Mouse (Mus musculus) CD8-positive naive resting alpha-beta T cell, adult 2 months (primary cell): ENCODE data around the gene Trub1.

Experiments used
- DNase-seq, 2 experiments: peaks; one replicate each; pipeline ENCODE4 v3.0.0; 2022; ENCODE audit warnings: low read depth in 2 of 2, low spot score in 2 of 2

Gene Trub1

GRCm38 (mm10) chr19:57452492-57453217 is at the start of gene Trub1:
Gene Trub1, plus strand, starts transcription at chr19:57452912.
- DNase-seq, result peak; percentile 65 to 76

GRCm38 (mm10) chr19:57403700-57404501 is 48.8 kb upstream of the Trub1 start:
- DNase-seq, result peak; percentile 45 to 47

GRCm38 (mm10) chr19:57404502-57404848 is 48.2 kb upstream of the Trub1 start:
- no peak for DNase-seq

GRCm38 (mm10) chr19:57407947-57408346 is 44.8 kb upstream of the Trub1 start:
- no peak for DNase-seq

GRCm38 (mm10) chr19:57411375-57412196 is 41.1 kb upstream of the Trub1 start:
- DNase-seq, result peak; percentile 26 to 43

- DNase-seq, result no peak
These were observed 39.5 kb upstream of the Trub1 start for GRCm38 (mm10) chr19:57413170-57413569.

DNA sequence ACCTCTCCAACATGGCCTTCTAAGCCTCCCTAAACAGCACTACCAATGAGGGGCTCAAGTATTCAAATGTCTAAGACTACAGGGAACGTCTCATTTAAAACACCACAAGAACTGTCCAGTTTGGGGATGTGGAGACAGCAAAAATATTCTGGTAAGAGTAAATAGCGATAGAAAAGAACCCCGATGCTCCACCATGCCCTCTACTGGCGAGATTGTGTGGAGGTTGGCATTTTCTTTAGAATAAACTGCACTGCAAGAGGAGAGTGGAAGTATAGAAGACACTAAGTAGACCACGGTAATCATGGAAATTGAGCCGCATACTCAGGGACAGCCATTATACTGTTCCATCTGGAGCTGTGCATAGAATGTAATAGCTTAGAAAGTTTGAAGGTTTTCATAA is 38.8 kb upstream of the Trub1 start:
- DNase-seq, result peak in 1 of 2 experiments; percentile 27

GRCm38 (mm10) chr19:57415031-57415807 is 37.5 kb upstream of the Trub1 start:
- no peak for DNase-seq

- no peak for DNase-seq
These were observed 34.7 kb upstream of the Trub1 start for GRCm38 (mm10) chr19:57417800-57418580.

GRCm38 (mm10) chr19:57423402-57423801 is 29.3 kb upstream of the Trub1 start:
- DNase-seq, result no peak

DNA sequence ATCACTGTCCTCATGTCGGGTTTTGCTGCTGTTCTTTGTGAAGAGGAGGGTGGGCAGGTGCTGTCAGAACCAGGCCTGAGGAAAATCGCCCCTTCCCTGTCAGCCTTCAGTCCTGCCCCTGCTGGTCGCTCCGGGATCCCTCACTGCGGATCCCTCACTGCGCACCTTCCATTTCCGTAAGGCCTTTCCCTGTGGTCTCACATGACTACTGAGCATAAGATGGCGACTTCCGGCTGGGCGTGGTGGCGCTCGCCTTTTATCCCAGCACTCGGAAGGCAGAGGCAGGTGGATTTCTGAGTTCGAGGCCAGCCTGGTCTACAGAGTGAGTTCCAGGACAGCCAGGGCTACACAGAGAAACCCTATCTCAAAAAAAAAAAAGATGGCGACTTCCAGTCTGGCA is 27.4 kb upstream of the Trub1 start:
- no peak for DNase-seq

- DNase-seq, result no peak
These were observed 25.9 kb upstream of the Trub1 start for GRCm38 (mm10) chr19:57426841-57427240.

GRCm38 (mm10) chr19:57427756-57428438 is 24.8 kb upstream of the Trub1 start:
- DNase-seq, result no peak

DNA sequence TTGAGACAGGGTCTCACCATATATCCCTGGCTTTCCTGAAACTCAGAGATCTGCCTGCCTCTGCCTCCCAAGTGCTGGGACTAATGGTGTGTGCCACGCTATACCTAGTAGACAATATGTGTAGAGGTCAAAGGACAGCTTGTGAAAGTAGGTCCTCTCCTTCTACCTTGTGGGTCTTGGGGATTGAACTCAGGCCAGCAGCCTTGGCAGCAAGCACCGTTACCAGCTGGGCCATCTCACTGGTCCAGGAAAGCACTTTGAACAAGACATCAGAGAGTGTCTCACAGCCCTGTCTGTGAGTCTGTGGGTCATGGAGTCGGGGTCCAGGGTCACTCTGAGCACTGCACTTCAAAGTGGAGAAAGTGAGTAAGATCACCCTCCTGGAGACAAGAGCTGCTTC is 24.1 kb upstream of the Trub1 start:
- DNase-seq, result no peak

DNA sequence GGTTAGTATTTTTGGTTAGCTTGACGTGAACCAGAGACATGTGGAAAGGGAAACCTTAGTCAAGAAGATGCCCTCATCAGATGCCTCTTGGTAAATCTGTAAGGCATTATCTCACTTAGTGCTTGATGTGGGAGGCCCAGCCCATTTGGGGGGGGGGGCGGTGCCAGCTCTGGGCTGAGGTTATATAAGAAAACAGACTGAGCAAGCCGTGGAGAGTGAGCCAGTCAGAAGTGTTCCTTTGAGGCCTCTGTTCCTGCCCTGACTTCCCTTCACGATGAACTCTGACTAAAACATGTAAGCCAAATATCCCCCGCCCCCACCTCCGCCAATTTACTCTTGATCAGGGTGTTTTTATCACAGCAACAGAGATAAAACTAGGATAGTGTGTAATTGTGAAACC is 22.8 kb upstream of the Trub1 start:
- DNase-seq, result peak; percentile 20 to 46

- no peak for DNase-seq
These were observed 21.2 kb upstream of the Trub1 start for GRCm38 (mm10) chr19:57431476-57431875.

- no peak for DNase-seq
These were observed 18.7 kb upstream of the Trub1 start for GRCm38 (mm10) chr19:57434024-57434423.

GRCm38 (mm10) chr19:57436586-57437021 is 16.1 kb upstream of the Trub1 start:
- no peak for DNase-seq

- DNase-seq, result no peak
These were observed 15.7 kb upstream of the Trub1 start for GRCm38 (mm10) chr19:57437042-57437441.
